Mouse (Mus musculus): ENCODE data around the gene Daw1.

The Daw1 gene

GRCm38 (mm10) chr1:83159603-83160002 lies at the start of gene Daw1:
Daw1 (plus strand) TSS chr1:83159752.
- no peak for DNase-seq (ENCODE audit: low spot score)

- DNase-seq (ENCODE audit: low spot score): no peak
Measured at GRCm38 (mm10) chr1:83110992-83111391, 48.6 kb upstream of the Daw1 start.

- DNase-seq (ENCODE audit: low spot score): no peak
Measured at GRCm38 (mm10) chr1:83111726-83112125, 47.8 kb upstream of the Daw1 start.

- DNase-seq (ENCODE audit: low spot score): no peak
Measured at GRCm38 (mm10) chr1:83116447-83117137, 43.0 kb upstream of the Daw1 start, which contains the start of gene Ccl20. Ccl20 (plus strand) TSS chr1:83116766.

GRCm38 (mm10) chr1:83117217-83117616 lies 42.3 kb upstream of the Daw1 start:
- no peak for DNase-seq (ENCODE audit: low spot score)

- DNase-seq (ENCODE audit: low spot score): no peak
Measured at GRCm38 (mm10) chr1:83117661-83118060, 41.9 kb upstream of the Daw1 start.

- DNase-seq (ENCODE audit: low spot score): no peak
Measured at GRCm38 (mm10) chr1:83119903-83120302, 39.6 kb upstream of the Daw1 start.

- DNase-seq (ENCODE audit: low spot score): no peak
Measured at GRCm38 (mm10) chr1:83120312-83120711, 39.2 kb upstream of the Daw1 start.

- no peak for DNase-seq (ENCODE audit: low spot score)
Measured at GRCm38 (mm10) chr1:83123201-83123600, 36.4 kb upstream of the Daw1 start.

- no peak for DNase-seq (ENCODE audit: low spot score)
Measured at GRCm38 (mm10) chr1:83135829-83136228, 23.7 kb upstream of the Daw1 start.

GRCm38 (mm10) chr1:83137847-83138246 lies 21.7 kb upstream of the Daw1 start:
- DNase-seq (ENCODE audit: low spot score): no peak

- DNase-seq (ENCODE audit: low spot score): no peak
Measured at GRCm38 (mm10) chr1:83138721-83139120, 20.8 kb upstream of the Daw1 start.

- no peak for DNase-seq (ENCODE audit: low spot score)
Measured at GRCm38 (mm10) chr1:83141510-83141909, 18.0 kb upstream of the Daw1 start.

GRCm38 (mm10) chr1:83142055-83142454 lies 17.5 kb upstream of the Daw1 start:
- no peak for DNase-seq (ENCODE audit: low spot score)

GRCm38 (mm10) chr1:83146547-83146946 lies 13.0 kb upstream of the Daw1 start:
- no peak for DNase-seq (ENCODE audit: low spot score)

GRCm38 (mm10) chr1:83150227-83150626 lies 9.3 kb upstream of the Daw1 start:
- no peak for DNase-seq (ENCODE audit: low spot score)

GRCm38 (mm10) chr1:83152961-83153360 lies 6.6 kb upstream of the Daw1 start:
- DNase-seq (ENCODE audit: low spot score): no peak

- no peak for DNase-seq (ENCODE audit: low spot score)
Measured at GRCm38 (mm10) chr1:83156876-83157275, 2.7 kb upstream of the Daw1 start.

- DNase-seq (ENCODE audit: low spot score): no peak
Measured at GRCm38 (mm10) chr1:83161658-83162057, 2.1 kb downstream of the Daw1 start.

- DNase-seq (ENCODE audit: low spot score): no peak
Measured at GRCm38 (mm10) chr1:83164027-83164426, 4.5 kb downstream of the Daw1 start.

GRCm38 (mm10) chr1:83169158-83169557 lies 9.6 kb downstream of the Daw1 start:
- DNase-seq (ENCODE audit: low spot score): no peak

- DNase-seq (ENCODE audit: low spot score): no peak
Measured at GRCm38 (mm10) chr1:83175985-83176384, 16.4 kb downstream of the Daw1 start.

GRCm38 (mm10) chr1:83179531-83179930 lies 20.0 kb downstream of the Daw1 start:
- no peak for DNase-seq (ENCODE audit: low spot score)

- no peak for DNase-seq (ENCODE audit: low spot score)
Measured at GRCm38 (mm10) chr1:83181418-83181817, 21.9 kb downstream of the Daw1 start.
